Mouse (Mus musculus) yolk sac, embryonic 10.5 days (tissue): ENCODE measurements at regions not wholly inside any gene's neighbourhood (a gene's known extent, or its start where the extent isn't known, plus 50 kb on each side); places are given as distances from the start of the nearest gene placed in this dataset.

Experiments used
- DNase-seq: peaks from one replicate; pipeline ENCODE4 v3.0.0-alpha.2; 2017; ENCODE audit warnings: low spot score

DNA sequence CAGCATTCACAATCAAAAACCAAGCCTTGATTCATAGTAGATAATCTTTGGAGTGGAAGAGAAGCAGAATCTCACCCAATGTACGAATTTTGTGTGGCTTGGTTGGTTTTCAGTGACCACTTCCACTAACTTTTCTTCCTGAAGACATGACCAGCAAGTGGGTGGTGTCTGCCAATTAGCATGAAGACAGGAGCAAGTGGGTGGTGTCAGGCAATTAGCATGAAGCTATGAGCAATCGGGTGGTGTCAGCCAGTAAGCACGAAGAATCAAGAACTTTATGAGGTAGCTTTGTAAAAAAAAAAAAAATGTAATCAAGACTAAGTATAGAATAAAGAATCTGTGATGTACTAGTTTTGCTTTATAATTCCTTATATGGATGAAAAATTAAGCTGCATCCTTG lies 2319.2 kb upstream of the Gm7489 start:
- DNase-seq = no peak

DNA sequence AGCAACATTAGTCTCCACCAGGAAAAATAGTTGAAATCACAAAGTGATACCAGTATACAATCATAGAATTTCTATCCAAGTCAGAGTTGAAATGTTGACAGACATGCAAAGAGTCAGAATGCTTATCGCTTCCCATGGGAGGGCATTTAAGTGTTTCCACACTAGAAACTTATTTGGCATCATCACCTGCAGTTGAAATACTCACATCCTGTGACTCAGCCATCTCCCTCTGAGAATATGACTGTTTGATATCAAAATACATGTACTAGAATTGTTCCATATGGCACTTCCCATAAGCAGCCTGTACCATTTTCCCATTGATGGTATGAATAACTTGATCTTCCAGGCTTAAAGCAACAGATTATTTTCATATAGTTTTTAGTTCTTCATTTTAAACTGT lies 2314.1 kb upstream of the Gm7489 start:
- DNase-seq = no peak

DNA sequence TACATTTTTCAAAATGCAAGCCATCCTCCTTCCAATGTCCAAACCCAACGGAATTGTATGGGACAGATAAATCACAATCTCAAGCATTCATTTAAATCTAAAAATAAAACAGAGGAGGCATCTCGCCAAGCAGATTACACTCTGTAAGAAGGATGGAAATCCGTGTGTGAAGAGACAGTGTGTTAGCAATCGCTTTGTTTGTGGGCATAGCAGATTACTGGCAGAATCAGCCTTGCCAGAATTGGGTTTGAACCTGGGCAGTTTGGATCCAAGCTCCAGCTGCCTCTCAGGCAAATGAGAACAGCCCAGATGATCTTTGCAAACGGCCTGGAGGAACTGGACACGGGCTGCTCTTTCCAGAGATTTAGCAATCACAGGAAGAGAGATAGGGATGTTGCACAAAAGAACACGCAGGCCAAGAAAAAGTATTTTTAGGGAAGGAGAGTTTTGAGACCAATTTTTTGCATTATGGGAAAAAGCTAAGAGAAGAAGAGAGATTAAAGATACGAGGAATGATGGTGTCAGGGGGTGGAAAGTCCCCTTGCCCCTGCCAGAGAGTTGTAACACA lies 2310.1 kb upstream of the Gm7489 start:
- no peak for DNase-seq

DNA sequence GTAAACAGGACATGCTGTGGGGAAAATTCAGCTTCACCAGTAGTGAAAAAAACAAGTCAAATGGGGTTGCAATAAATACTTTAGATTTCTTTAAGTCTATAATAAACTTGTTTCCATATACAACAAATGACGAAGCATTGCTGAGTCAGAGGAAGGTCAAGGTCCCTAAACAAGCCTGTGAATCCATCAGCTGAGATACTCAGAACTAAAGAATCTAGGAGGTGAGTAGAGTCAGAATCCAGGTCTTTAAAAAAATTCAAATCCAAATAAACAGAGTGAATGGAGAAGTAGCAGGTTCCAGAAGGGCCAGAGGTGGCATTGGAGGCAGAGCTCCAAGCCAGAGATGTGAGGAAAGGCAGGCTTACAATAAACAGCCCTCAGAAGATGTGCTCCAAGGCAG lies 2301.1 kb upstream of the Gm7489 start:
- no peak for DNase-seq

DNA sequence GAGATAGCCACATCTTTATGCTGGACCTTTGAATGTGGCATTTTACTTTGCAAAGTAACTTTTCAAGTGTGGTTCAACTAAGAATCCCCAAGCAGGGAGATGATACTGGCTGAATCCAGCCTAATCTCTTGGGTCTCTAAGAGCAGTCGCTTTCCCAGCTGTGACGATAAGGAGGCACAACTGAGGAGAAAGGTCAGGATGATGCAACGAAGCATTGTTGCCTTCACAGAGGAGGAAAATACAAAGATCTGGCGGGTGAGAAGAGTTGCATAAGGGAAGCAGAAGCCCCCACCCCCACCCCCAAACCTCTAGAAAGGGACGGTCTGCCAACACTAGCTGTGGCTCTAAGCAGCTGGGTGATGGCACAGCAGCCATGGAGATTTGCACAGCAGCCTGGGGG lies 2298.6 kb upstream of the Gm7489 start:
- DNase-seq = no peak

DNA sequence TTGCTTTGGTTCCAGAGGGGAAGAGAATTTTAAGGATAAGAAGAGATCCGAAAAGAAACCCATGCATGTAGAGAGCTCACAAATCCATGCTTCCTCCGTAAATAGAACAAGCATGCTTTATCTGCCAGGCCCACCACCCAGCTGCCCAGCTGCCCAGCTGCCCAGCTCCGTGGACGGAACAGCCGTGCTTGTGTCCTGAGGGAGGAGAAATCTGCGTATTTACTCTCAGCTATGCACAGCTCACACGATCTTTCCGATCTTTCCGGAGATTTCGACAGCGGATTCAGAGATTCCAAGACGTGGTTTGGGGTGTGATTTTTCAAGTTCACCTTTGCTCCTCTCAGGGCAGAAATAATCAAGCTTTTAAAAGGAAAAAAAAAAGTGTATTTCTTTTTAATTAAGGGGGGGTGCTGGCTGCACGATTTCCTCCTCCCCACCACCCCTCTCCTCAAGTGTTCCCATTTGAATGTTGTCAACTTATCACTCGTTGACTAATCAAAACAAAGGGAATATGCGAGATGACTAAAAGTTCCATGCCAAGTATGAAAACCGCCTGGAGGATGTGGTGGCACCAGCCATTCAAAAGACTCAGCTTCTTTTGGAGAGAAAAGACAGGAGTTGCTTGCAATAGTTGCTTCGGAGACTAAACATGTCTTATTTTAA lies 2293.2 kb upstream of the Gm7489 start:
- no peak for DNase-seq

DNA sequence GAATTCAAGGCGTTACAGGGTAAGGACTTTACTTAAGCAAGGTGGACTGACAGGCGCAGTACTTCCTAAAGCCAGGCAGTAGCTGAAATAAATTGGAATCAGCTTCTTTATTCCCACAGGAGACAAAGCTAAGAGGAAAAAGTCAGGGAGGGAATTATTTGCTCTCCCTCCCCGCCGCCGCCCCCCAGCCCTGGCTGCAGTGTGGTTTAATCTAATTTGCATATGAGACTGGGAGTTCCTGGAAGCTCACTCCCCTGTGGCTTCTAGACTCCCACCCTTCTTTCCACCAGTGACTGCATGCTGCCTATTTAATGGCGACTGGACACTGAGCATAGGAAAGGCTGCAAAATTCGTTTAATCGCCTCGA lies 2292.7 kb upstream of the Gm7489 start:
- DNase-seq = no peak

DNA sequence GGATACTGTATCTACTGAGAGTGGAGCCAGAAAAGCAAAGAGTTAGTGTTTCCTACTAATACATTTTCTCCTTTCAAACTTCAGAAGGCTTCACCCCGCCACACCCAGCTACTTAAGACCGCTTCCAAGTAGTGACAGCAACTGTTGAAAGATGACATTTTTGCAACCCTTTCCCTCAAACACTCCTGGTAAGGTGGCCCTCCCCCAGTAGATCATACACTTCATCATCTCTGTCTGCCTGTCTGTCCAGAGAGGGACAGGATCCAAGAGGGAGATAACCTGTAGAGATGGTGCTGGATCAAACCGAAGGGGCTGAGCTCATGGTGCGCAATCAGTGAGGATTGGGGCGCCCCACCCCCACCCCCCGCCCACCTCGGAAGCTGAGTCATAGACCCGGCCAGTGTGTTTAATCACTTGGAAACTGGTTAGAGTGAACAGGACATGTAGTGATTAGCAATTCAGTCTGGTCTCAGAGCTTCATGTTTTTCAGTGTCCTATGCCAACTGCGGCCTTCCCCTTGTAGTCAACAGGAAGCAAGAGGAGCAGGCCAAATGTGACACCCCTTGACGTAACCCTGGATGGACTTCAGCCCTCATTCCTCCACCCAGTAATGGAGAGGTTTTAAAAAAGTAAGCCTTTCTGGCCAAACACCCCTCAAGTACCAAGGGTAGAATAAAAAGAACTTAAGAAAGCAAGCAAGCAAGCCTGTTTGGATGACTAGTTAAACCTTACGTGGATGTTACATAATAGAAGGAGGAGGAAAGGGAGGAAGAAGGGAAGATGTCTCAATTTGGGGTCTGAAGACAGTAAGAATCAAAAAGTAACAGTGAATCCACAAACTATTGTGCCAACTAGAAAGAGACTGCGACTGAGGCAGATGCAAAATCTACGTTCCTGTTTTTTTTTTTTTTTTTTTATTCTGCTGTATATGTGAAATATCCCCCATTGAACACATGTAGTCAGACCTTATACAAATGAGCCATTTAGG lies 2291.9 kb upstream of the Gm7489 start:
- DNase-seq = no peak

DNA sequence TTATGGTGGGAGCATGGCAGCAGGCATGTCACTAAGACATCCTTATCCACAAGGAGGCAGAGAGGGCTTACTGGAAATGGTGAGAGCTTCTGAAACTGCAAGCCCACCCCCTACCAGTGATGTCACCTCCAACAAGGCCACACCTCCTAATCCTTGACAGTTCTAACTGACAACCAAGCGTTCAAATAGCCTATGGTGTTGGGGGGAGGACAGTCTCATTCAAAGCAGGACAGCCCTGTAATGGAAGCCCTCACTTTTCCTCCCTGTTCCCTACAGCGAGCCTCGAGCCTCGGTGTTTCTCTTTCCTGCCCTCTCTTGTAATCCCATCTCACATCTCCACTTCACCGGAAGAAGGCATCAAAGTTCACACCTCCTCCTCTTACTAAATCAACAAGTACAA lies 2290.6 kb upstream of the Gm7489 start:
- no peak for DNase-seq

DNA sequence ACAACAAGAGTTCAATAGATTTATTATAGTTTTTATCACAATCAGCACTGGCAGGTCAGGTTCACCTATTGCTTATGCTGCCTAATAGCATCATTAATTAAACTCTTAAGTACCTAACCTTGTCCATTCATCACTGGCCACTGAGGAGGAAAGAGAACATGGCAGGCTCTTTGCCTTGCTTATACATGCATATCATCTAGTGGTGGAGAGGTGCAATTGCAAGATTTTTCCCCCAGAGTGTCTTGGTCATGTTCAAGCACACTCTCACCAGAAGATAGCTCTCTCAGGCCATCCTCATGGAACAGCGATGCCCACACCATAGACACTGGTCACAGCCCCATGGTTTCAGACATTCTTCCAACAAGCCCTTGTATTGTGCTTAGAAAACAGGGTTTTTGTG lies 2289.1 kb upstream of the Gm7489 start:
- peak; percentile 7 for DNase-seq

DNA sequence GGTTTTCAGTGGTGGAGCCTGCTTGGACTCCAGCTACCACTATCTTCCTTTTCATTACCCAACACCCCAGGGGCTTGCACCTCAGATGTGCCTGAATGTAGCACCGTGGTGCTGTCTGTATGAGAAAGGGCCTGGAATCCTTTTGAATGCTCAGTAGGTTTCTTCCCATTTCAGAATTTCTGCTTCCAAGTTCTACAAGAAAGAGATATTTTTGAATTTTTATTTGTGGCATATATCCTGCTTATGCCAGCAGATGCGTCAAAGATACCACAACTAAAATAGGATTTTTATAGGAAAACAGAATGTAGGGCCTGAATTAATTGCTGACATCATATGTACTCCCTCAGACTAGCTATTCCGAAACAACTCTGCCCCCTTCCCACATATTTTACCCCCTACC lies 2286.9 kb upstream of the Gm7489 start:
- DNase-seq = no peak

DNA sequence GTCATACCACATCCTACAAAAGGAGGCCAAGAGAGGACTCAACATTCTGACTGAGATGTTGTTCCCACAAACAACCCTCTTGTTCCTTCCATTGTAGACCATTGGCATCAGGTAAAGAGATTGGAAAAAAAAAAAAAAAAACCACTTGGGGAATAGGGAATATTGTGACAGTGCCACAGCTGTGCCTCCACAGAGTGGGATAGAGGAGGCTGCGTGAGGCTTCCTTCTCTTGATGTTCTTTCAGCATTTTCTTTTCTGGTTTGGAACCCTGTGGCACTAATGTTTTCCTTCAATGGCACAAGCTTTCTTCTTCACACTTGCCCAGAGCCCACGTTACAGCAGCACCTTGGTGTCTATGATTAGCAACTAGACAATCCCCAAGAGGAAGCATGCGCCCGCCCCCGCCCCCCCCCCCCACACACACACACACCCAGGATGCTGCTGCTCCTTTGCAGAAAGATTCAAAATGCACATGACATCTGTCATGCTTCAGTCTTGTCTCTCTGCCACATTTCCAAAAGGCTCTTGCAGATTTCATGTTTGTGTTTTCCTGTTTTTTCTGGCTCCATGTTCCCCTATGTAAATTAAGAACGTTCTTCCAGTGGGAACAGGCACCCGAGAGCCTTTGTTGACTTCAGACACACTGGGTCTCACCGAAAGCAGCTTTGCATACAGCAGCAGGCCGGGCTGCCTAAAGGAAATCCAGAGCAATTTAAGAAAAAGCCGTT lies 2283.4 kb upstream of the Gm7489 start:
- DNase-seq = no peak

DNA sequence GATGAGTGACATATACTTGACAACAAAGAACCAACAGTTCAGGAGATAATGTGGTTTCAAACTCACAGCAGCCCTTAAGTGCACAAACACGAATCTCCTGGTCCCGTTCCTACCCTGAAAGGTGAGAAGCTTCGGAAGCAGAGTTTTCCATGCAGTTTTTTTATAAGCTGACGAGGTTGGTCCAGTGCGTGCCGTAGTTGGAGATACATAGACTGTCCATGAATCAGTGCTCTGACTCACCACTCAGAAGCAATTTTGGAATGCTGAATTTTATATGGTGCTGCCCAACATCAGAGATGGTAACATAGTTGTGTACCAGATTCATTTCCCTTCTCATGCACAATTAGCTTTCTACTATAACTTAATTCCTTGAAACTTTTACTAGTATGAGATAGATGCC lies 2263.3 kb upstream of the Gm7489 start:
- no peak for DNase-seq

DNA sequence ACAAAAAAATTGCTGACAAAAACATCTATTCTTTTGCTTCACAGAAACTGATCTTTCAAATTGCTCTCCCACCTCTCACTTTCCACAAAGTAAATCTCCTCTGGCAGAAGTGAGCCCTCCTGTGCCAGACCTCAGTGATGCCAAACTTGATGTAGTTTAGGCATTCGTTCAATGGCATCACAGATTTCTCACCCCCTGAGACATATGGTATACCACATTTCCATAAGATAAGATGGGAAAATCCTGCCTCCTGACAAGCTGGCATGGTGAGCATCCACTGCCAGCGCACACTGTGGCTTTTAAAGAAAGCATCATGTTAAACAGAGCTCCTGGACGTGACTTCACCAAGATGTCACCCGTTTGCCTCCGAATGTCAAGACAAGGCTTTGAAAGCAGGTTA lies 2257.2 kb upstream of the Gm7489 start:
- DNase-seq = no peak

DNA sequence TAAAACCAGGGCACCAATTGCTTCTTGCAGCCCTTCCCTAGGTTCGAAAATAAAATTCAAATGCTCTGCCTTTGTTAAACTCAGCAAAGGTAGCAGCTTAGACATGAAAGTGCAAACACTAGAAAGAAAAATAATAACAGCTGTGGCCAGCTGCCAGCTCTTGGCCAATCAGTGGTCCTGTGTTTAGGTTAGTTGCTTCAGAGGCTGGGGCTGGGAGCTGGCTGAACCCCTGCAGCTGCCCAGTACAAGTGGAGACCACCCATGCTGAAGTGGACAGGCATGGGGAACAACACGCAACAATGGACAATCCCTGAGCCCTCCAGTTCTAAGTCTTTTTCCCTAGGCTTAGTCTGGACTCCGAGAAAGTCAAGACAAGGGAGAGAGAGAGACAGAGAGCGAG lies 2256.2 kb upstream of the Gm7489 start:
- DNase-seq = no peak

DNA sequence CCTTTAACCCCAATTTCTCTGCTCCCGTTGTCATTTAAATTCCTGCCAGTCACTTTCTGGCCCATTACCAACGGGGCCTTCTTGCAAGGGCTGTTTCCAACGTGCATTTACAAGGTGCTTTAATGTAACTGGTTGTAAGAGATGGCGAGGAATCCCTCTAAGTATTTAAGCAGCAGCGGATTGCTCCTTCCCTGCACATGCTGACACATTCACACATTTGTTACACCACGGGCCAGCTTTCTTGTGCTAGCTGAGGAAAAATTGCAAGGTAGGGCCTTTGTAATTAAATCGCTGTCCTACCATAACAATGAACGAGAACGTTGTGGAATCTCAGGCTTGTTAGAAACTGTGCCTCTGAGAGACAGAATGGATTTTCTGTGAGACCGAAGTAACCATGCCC lies 2252.8 kb upstream of the Gm7489 start:
- DNase-seq = no peak

DNA sequence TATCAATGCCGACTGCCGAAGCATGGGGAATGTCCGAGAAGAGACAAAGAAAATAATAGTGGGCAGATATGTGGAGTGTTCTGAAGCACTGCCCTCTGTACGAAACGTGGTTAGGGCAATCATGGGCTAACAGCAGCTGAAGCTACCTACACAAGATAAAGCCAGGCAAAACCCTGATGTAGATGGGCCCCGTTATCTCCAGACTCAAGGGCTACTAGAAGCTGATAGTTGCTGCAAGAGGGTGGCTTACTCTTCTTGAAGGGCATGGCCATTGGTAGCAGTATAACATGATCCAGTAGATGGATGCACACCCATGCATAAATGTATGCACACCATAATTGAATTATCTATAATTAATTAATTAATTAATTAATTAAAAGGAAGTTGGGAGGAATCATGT lies 2251.6 kb upstream of the Gm7489 start:
- no peak for DNase-seq

DNA sequence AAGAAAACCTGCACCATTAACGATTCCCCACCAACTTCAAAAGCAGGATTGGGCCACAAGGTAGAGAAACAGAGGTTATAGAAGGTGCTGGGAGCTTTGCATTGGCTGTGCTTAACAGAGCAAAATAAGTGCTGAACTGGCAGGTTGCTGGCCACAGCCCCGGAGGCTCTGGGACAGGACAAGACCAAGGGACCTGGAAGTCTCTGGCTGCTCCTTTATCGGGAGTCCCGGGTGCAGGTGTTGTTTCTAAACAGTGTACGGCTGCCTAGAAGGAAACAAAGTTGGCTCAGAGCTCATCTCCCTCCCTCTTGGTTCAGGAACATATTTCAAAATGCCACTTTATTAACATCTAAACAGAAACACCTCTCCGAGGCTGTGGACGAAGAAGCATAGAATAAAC lies 2250.0 kb upstream of the Gm7489 start:
- DNase-seq = no peak

DNA sequence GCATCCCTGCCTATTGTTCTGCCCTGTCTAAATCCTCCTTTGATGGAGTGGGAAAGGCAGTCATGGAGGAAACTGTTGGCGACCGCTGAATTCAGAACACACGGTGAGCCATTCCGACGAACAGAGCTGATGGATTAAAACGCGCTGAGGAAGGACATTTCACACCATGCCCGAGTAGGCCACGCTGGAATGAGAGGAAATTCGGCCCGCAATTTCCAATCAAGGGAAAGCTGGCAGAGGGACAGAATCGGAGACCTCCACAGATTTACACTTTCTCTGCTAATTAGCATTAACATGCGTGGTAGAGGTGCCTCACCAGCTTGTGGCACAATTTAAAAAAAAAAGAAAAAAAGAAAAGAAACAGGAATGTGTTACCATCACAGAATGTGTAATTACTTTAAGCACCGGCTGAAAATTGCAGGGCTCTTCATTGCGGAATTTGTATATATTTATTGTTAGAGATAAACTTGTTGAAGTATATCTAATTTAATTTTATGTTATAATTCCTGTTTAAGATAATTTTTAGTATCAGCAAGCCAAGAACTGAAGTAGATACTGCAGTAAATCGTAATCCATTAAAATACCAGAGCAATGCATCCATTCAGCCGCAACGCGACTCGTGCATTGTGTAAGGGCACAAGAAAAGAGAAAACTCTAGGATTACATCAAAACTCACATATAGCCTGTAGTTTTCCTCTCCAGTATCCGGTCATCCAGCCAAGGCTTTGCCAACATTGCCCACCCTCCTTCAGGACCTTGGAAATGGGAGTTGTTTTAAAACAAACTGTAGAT lies 2249.4 kb upstream of the Gm7489 start:
- DNase-seq = no peak

DNA sequence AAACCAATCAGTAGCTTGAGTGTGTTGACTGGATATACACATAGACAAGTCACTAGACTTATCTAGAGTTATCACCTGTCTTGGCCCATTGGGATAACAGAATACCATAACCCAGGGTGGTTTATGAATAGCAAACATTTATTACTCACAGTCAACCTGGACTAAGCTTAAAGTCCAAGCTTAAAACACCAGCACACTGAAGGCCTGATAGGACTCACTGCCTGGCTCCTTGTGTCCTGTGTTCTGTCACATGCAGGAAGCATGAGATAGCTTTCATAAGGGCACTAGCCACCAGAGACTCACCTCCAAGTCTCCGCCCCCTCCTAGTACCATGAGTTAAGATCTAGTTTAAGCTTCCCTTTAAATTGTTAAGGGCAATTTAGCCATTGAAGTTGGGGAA lies 2247.1 kb upstream of the Gm7489 start:
- DNase-seq = no peak

DNA sequence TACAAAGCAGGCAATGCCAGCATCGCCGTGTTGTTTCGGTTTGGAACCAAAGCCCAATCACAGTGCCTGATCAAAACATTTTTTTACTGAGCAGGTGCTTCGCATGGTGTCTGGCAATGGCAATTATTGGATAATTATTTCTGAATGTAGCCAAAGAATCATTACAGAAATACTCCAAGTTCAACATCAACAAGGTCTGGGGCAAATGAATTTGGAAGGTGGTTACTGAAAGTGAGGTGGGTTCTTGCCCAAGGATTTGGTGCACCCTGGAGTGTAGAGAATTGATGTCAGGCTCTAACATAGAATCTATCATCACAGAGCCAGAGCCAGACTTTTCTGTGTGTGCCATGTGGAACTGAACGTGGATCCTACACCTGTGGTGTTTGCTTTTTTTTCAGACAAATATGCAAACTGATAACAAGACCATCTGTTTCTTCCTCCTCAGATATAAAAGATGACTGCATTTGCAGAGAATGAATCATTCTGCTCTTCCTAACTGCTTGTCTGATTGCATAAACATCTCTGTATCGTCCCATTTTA lies 2240.9 kb upstream of the Gm7489 start:
- no peak for DNase-seq

DNA sequence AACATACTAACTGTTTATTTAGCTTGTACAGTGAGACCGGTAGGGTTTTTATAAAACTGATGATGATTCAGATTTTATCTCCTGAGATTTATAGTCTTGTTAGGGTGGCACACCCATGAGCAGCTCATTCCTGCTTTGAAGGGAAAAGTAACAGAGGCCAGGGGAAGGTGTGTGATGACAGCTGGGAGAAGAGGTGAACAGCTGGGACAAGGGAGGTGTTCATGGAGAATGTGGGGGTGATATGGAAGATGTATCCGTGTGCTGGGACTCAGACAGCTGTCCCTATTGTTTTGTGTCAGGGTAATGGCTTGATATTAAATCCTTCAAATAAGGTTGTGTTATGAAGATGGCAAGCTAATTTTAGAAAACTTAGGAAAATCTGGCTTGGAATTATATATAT lies 2238.4 kb upstream of the Gm7489 start:
- no peak for DNase-seq
